Mouse (Mus musculus): Measurements from ENCODE around the gene Pgghg.
"Not testable (repeated sequence)": the region's sequence is repeated elsewhere in the genome, so short reads cannot be mapped to it uniquely, and the experiment has no call there.

Pgghg gene

DNA sequence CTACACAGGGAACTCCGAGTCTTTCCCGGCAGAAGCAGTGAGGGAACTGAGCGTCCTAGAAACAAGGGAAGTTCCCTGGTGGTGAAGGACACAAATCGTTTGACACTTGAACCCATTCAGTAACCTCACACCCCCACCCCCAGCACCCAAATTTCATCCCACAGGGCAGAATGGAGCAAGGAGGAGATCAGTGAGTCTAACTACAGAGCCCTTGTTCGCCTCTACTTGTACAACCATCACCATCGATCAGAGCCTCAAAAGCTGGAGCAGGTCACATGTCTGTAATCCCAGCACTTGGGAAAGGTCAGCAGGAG lies 15.3 kb downstream of the Pgghg start:
- DNase-seq = no peak

DNA sequence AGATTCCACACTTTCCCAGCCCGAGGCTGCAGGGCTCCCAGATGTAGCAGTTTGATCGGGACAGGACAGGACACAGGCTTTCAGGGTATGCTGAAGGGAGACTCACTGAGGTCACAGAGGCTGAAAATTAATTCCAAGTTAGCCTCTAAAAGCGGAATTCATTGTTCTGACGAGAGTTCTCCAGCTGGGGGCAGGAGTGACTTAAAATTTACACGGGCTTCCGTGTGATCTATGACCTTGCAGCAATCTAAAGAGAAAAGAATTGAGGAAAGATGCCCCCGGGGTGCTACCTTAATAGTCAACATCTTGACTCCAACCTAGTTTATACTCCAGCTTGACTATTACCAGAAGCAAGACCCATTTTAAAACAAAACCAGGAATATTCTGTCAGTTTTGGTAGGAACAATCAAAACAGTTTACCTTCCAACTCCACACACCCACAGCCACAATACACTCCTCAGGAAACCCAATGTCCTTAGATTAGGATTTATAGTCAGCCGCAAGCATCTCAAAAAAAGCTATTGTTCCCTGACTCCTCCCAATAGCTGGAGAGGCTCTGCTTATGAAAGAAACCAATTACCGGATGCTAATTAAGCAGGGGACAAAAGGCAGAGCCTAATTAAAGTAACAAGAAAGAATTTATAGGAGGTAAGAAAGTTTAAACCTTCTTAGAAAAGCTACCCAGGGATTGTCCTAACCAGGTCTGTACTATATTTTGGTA lies 18.1 kb downstream of the Pgghg start:
- DNase-seq = no peak

DNA sequence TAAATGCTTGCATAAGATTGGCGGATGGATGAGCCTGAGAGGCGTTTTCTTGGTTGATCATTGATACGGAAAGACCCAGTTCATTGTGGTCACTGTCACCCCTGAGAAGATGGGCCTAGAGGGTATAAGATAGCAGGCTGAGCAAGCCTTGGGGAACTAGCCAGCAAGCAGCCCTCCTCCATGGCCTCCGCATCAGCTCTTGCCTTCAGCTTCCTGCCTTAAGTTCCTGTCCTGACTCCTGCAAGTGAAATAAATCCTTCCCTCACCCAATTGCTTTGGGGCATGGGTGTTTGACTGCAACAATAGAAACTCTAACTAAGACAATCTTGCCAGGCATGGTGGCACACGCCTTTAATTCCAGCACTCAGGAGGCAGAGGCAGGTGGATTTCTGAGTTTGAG lies 18.8 kb downstream of the Pgghg start:
- DNase-seq = no peak

DNA sequence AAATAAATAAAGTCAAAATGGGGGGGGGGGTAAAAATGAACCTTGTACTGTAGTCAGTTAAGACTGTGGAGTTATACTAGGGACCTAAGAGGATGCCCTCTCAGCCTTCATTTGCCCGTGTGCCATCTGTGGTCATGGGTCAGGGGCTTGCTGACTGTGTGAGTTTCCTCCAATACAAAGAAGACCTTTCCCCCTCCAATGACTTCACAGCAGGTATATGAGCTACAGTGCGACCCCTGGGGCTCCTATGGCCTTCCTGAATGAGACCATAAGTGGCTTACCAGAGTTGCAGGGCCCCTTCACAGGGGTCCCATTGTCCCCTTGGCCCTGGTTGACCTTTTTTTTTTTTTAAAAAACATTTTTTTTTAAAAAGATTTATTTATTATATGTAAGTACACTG lies 20.2 kb downstream of the Pgghg start:
- DNase-seq = no peak

DNA sequence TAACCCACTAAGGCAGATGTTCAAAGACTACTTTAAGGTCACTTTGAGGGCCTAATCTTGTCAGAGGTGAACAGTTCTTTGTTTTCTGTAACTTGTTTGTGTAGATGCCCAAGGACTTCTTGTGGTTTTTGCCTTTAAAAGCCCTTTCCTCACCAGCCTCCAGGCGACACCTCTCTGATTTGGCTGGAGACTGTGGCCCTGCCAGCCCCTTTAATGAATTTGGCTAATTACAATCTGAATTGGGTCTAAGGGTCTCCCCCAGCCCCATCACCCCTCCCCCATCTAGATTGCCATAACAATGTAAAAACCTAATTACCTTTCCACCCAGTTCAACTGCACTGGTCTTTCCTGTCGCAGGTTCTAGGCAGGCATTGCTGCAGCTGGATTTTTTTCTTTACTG lies 21.5 kb downstream of the Pgghg start:
- DNase-seq = no peak

DNA sequence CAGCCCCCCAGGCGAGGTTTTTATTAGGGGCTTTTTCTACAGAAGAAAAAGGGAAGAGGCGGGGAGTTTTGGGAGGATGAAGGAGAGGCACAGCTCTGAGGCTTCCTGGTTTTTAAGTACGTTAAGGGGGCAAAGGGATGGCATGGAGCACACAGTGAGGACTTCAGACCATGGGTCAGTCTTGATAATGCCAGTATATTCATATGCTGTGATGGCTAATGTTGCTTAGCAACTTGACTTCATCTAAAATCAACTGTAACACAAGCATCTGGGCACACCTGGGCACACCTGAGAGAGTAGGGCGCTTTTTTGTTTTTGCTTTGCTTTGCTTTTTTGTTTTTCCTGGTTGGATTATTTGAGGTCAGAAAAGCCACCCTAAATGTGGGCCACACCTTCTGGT lies 25.7 kb downstream of the Pgghg start, which contains the start of gene Ifitm1:
Gene Ifitm1, plus strand, starts transcription at position 301 of the 400 bp plus-strand sequence.
- DNase-seq = no peak

DNA sequence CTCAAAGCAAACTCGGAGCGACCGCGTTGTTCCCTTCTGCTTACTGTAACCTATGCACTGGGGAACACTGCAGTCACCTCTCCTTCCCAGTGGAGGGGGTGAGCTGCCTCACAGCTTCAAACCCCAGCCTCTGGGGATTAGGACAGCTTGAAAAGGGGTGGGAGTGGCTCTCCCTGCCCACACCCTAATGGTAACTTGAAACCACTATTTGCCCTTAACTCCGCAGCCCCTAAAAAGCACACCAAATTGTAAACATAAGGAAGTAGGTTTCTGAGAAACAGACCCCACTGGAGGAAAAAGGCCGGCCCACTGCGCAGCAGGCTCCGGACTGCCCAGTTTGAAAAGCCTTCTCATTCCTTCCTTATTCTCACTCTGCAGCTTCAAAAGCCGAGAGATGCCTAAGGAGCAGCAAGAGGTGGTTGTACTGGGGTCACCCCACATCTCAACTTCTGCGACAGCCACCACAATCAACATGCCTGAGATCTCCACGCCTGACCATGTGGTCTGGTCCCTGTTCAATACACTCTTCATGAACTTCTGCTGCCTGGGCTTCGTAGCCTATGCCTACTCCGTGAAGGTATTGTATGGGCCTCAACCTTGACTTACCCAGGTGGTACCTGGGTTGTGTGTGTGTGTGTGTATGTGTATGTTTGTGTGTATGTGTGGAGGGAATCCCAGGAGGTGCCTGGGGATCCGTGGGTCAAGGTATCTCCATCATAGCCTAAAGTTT lies 26.8 kb downstream of the Pgghg start:
- no peak for DNase-seq

DNA sequence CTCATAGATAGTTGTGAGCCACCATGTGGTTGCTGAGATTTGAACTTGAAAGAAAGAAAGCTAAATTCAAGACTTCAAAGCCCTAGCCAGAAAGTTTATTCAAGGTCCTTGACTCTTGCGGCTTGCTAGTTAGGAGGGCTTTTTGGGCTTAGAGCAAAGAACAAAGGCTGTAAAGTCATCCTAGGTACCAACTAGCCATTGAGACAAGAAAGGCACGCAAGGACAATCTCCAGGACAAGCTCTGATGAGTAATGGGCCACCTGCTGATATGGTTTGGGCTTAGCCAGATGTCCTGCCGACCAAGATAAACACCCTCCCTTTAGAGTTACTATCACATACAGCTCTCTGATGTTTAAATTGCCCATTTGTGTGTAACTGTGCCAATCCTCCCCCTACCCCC lies 27.5 kb downstream of the Pgghg start:
- not testable (repeated sequence) for DNase-seq

DNA sequence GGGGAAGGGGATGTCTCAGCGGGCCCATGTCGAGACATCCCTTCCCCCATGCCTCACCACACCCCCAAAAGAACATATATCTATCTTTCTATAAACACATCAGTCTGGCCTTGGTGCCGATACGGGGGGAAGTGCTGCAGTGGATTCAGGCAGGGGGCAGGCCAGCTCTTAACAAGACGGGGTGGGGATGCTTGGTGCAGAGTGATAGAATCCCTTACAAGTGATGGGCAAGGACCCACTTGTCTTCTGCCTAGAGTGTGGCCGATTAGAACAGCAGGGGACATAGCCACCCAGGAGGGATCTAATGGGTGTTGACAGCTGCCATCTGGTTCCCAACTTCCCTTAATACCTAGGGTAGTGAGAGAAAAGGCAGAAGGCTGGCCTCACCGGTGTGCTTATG lies 29.7 kb downstream of the Pgghg start:
- DNase-seq = no peak

DNA sequence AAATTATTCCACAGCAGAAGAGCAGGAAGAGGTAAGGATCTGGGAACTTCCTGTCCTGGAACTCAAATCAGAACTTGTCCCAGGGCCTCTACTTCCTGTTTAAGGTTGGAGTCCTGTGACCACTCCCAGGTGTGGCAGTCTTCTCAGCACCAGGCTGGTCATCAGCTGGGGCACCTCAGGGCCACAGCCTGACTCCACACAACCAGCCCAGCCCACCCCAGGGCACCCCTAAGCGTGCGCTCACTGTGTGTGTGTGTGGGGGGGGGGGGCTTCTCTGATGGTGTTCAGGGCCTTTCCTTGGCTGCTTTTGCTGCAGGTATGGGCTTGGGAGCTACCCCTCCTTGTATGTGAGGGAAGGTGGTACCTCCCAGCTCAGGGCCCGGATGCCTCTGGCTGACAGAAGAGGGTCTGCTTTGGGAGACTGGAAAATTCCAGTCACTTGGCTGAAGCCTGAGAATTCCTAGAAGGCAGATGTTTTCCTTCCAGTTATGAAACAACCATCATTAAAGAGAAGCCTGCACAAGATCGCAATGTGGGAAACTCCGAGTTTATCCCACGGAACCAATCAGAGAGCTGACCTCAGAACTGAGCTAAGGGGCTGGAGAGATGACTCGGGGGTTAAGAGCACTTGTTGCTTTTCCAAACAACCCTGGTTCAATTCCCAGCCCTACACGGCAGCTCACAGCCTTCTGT lies 30.4 kb downstream of the Pgghg start:
- no peak for DNase-seq

DNA sequence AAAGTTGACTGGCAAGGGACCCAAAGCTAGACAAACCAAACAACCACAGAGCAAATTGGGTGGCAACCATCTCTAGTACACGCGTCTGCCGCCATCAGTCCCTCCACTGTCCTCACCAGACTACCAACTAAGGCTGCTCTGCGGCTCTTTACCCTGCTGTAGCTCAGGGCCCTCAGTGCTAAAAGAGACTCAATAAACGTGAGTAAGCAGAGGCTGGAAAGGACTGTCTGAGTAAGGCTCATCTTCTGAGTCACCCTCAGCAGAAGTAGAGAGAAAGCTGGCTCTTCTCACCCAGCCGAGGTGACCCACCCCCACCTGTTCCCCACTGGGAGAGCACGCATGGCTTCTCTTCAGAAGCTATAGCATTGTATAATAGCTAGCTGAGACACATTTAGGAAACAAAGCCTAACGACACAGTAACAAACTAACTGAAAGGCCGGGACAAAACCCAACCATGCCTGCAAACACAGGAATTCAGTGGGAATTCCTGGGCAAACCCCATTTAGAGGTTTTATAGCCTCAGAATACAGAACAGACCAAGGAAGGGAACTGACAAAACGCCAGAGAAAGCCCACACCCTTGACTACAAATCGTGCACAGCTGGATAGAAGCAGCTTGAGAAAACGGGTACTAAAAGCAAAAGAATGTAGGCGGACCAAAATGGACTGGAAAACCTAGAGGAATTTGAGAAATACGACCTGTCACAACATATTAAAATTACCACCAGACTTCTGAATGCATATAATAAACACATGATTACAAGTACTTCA lies 32.4 kb downstream of the Pgghg start:
- no peak for DNase-seq

DNA sequence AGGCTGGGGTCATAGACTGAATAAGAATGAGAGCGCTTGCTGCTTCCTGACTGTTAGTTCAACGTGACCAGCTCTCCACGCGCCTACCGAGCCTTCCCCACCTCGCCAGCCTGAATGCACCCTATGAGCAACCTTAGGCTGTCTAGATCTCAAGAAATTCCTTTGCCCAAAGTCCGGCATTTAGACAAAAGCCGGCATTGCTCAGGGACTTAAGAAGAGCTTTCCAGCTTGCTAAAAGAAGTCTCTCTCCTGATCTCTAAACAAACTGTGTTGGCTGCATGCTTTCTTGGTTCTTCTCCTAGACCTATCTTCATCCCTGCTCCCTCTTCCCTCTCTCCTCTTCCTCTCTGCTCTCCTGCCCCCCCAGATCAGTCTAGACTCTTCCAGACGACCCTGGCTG lies 33.7 kb downstream of the Pgghg start:
- no peak for DNase-seq

DNA sequence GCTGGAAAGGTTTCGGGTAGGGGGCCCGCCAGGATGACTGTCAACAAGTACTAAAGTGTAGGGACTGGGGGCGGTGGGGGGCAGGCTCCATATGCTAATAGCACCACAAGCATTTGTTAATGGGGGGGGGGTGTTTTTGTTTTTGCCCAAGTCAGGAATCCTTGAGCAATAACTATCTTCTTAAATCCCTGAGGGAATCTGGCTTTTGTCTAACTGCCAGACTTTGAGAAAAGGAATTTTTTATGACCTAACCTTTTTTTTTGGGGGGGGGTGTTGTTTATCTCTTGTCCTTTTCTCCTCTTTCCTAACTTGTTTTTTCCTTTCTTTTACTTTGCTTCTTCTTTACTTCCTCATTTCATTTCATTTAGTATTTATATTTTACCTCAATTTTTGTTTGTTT lies 34.3 kb downstream of the Pgghg start:
- DNase-seq = no peak

DNA sequence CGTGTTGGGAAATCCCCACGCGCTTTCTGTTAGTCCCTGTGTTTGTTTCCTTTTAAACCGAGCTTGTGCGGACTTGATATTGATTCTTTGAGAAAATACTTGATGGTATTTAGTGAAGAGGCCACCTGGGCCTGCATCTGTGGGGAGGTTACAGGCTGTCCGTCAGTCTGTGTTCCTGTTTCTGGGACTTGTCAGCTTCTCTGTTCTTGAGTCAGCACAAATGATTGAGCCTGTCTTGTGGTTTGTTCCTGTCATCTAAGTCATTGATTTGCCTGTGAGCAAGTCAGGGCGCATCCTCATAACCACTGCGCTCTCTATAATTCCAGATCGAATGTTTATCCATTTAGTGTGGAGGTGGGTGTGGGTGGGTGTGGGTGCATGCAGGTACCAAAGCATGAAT lies 35.5 kb downstream of the Pgghg start:
- DNase-seq = not testable (repeated sequence)

DNA sequence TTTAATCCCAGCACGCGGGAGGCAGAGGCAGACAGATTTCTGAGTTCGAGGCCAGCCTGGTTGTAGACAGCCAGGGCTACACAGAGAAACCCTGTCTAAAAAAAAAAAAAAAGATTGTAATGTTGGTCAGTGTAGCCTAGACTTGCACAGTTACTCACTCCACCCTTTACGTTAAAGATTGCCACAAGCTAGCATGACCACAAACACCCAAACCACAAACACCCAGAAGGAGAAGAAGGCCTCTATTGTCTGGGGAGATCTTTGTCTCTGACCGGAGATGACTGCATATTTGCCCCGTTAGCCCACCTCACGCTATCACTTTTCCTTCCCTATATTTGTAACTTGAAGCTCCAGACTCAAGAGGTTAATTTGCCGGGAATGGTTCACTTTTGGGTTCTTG lies 40.5 kb downstream of the Pgghg start:
- DNase-seq = no peak

DNA sequence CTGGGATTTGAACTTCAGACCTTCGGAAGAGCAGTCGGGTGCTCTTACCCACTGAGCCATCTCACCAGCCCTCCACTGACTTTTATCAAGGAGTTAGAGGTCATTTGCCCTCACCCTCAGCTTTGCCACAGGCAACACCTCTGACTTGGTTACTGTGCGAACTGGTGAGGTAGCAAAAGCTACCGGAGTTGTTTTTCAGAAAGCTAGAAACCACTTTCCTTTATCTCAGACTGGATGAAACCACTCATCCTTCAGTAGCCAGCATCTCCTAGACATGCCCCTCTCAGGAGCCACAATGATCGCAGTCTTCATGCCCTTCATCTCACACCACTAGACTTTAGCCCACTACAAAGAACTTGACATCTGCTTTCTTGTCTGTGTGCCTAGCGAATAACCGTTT lies 41.8 kb downstream of the Pgghg start:
- DNase-seq = no peak

DNA sequence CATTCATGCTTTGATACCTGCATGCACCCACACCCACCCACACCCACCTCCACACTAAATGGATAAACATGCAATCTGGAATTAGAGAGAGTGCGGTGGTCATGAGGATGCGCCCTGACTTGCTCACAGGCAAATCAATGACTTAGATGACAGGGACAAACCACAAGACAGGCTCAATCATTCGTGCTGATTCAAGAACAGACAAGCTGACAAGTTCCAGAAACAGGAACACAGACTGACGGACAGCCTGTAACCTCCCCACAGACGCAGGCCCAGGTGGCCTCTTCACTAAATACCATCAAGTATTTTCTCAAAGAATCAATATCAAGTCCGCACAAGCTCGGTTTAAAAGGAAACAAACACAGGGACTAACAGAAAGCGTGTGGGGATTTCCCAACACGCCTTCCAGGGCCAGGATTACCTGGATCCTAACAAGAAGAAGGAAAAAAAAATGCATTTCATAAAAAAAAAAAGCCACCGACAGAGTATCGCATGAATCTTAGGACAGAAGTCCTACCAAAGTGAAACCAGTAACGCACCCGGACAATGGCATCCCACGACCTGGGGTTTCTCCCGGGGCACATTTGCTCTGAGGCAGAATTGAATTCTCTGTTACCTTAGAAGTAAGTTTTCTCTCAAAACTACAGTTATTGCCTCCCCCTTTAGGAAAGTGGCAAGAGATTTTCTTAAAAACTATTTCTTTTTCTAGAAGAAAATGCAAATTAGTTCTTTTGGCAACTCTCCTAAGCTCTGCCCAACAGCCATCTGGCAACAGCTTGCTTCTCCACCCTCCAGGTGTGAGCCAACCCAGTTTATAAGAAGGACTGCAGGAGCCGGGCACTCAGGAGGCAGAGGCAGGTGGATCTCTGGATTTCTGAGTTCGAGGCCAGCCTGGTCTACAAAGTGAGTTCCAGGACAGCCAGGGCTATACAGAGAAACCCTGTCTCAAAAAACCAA lies 46.3 kb downstream of the Pgghg start:
- no peak for DNase-seq

DNA sequence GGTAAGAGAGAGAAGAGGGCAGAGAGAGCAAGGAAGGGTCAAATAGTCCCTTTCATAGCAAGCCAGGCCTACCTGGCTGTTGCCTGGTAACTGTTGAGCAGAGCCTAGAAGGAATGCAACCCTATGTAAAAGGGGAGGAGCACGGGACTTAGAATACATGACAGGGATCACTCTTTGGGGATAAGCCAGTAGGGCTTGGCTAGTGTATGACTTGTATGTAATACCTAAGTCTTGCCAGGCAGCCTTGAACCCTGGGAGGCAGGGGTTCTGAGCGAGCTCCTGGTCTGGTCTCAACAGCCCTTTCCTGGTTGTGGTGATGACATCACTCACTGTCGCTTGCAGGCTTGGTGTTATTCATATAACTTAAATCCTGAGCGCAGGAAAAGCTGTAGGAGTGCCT lies 47.8 kb downstream of the Pgghg start:
- DNase-seq = no peak

DNA sequence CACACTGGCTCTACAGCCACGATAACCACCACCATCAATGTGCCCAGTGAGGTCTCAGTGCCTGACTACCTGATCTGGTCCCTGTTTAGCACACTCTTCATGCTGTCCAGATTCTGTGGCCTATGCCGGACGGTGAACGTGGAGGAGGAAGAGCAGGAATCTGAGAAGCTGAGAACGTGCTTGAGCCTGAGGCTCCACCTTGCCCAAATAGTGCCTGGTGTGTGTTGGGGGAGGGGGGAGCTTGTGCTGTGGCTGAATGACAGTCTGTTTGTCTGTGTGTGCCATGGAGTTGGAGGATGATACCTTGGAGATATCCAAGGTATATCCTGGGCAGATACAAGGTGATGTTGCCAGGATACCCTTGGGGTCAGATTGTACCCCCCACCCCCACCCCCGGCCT lies 49.0 kb downstream of the Pgghg start:
- no peak for DNase-seq

DNA sequence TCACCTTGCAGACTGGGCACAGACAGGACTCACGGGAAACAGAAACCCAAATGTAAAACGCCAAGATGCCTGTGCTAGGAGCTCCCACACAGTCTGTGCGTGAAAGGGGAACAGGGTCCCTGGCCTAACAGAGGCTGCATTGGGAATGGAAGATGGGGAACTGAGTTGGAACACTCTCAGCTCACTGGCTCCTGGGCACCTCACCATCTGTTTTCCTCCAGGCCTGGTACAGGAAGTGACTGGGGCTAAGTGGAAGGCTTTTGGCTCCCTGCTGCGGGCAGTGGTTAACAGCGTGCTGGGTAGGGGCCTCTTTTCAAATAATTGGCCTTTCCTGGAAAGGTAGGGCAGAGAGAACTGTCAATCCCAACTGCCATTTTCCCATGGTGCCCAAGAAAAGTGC lies 49.4 kb downstream of the Pgghg start:
- DNase-seq = no peak

DNA sequence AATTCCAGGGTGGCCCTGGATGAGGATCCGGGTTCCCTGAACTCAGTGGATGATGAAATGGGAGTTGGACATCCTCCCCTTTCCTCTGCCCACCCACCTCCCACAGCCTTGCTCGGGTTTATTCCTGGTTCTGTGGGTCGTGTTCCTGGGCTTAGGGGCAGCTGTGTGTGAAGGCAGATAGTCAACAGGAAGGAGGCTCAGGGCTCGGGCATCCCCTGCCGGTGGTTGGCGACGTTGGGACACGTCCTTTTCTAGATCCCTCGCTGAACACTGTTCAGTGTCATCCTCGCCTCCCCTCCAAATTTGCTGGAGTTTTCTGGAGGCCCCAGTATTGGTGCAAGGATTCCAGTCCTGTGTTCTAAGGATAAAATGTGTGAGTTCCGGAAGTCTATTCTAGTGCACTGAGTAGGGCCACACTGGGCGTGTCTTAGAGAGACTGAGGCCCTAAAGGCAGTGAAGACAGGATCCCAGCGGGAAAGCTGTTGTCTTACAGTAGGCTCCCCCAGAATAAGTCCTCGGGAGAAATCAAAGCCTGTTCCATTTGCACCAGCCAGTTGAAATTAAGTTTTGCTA lies 50.0 kb downstream of the Pgghg start:
- no peak for DNase-seq

All from right cerebral cortex, postnatal 4 days (tissue).